9 mouse cellular contexts compared by ENCODE assay signal in the genomic region with DNA sequence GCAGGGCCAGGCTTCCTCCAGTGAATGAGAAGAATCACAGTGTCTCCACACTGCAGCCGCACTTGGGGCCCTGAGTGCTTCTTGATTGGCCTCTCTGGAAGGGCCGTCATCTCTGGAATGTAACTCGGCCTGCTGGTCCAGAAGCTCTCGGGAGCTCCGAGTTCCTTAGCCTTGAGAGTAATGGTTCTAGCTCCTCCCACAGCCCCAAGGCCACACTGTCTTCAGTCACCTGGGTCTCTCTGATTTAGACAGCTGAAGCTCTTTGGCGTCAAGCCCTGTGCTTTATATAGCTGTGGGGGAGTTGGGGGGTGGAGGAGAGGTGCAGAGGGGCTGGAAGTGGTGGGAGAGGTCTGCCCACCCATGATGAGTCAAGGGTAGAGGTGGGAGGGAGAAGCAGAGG. TPM values are rescaled to one million over a fixed set of nuclear protein-coding genes. Genes with fewer than 3 reads are reported as not detected.
DNase-seq lines count a peak whose midpoint lies in the region; ATAC-seq and TF ChIP-seq lines count a peak whose summit lies in the region.
"Had no signal": no experiment of that assay in that cellular context is flagged by ENCODE, and none has a peak within 500 bp of the region (broad histone marks: within the 10 kb centered on the region; RNA-seq: fewer than 3 reads in every experiment).

No protein-coding gene starts in this region.

- no peak overlapping the region for H3K4me3 ChIP-seq in embryonic facial prominence, embryonic 13.5 days
- H3K4me3 ChIP-seq in midbrain, embryonic 14.5 days (replicated peaks; ENCODE audit: low read depth, low read length), result no peak overlapping the region
- H3K4me3 ChIP-seq in forebrain, postnatal 0 days (ENCODE audit: low read depth, low read length), result no peak overlapping the region
- H3K4me3 ChIP-seq: neural tube, embryonic 13.5 days had no signal

- no peaks in the 10 kb centered on the region for H3K9me3 ChIP-seq in embryonic facial prominence, embryonic 13.5 days
- no peaks in the 10 kb centered on the region for H3K9me3 ChIP-seq in midbrain, embryonic 14.5 days (ENCODE audit: control insufficient read depth, low read length)
- no peaks in the 10 kb centered on the region for H3K9me3 ChIP-seq in forebrain, postnatal 0 days (ENCODE audit: low read length)
- H3K9me3 ChIP-seq: neural tube, embryonic 13.5 days had no signal

- no peak for TF ChIP-seq CTCF in forebrain, postnatal 0 days (IDR thresholded peaks at IDR 0.05; ENCODE audit: low read depth)

- no peaks in the 10 kb centered on the region for H3K36me3 ChIP-seq in embryonic facial prominence, embryonic 13.5 days
- no peaks in the 10 kb centered on the region for H3K36me3 ChIP-seq in midbrain, embryonic 14.5 days (ENCODE audit: control insufficient read depth, insufficient read depth, low read length)
- no peaks in the 10 kb centered on the region for H3K36me3 ChIP-seq in forebrain, postnatal 0 days (ENCODE audit: insufficient read depth)
- H3K36me3 ChIP-seq: neural tube, embryonic 13.5 days had no signal

- peak overlapping the region; percentile 55 for H3K27ac ChIP-seq in embryonic facial prominence, embryonic 13.5 days
- H3K27ac ChIP-seq in midbrain, embryonic 14.5 days (replicated peaks; ENCODE audit: low read depth, low read length), result no peak overlapping the region
- H3K27ac ChIP-seq in forebrain, postnatal 0 days (ENCODE audit: low read depth, low read length), result no peak overlapping the region
- H3K27ac ChIP-seq: neural tube, embryonic 13.5 days had no signal

- H3K9ac ChIP-seq in embryonic facial prominence, embryonic 13.5 days, result 0 out of 2 replicates have a peak overlapping the region, but pooled peaks have one; percentile 16
- H3K9ac ChIP-seq in midbrain, embryonic 14.5 days (replicated peaks; ENCODE audit: low read length), result no peak overlapping the region
- no peak overlapping the region for H3K9ac ChIP-seq in forebrain, postnatal 0 days
- H3K9ac ChIP-seq: neural tube, embryonic 13.5 days had no signal

- peak; percentile 65 for DNase-seq in embryo, embryonic 10 days (ENCODE audit: low spot score)
- DNase-seq in embryo, embryonic 9.5 days (ENCODE audit: extremely low spot score), result no peak
- DNase-seq in kidney, postnatal 25 days, result peak; percentile 58 to 84
- DNase-seq in lung, postnatal 14 days, result peak; percentile 78
- DNase-seq in midbrain, embryonic 14.5 days, result no peak
- no peak for DNase-seq in forebrain, postnatal 0 days
- no peak for DNase-seq in left cerebral cortex, postnatal 4 days

- 36% methylated on average over 6 of the region's 6 CpGs for WGBS in embryonic facial prominence, embryonic 13.5 days
- 79% methylated on average over 6 of the region's 6 CpGs for WGBS in midbrain, embryonic 14.5 days
- 72% methylated on average over 6 of the region's 6 CpGs for WGBS in forebrain, postnatal 0 days

- peak; percentile 76 for ATAC-seq in embryonic facial prominence, embryonic 13.5 days (ENCODE audit: insufficient number of reproducible peaks, insufficient read depth, low FRiP score, low TSS enrichment, low read depth)
- ATAC-seq in midbrain, embryonic 14.5 days (ENCODE audit: low FRiP score, low TSS enrichment), result no peak
- ATAC-seq in forebrain, postnatal 0 days, result no peak

- H3K4me2 ChIP-seq in embryonic facial prominence, embryonic 13.5 days, result peak overlapping the region; percentile 31
- no peak overlapping the region for H3K4me2 ChIP-seq in midbrain, embryonic 14.5 days (ENCODE audit: low read length)
- no peak overlapping the region for H3K4me2 ChIP-seq in forebrain, postnatal 0 days (ENCODE audit: low read depth)
- H3K4me2 ChIP-seq: neural tube, embryonic 13.5 days had no signal

- intact Hi-C loops in left cerebral cortex, postnatal 4 days (cut with DNase I), result no loop called here

- peaks cover 34% of the 10 kb centered on the region for H3K4me1 ChIP-seq in embryonic facial prominence, embryonic 13.5 days
- no peaks in the 10 kb centered on the region for H3K4me1 ChIP-seq in midbrain, embryonic 14.5 days (ENCODE audit: control insufficient read depth, insufficient read depth, low read length)
- H3K4me1 ChIP-seq in forebrain, postnatal 0 days (ENCODE audit: insufficient read depth), result no peaks in the 10 kb centered on the region

- H3K27me3 ChIP-seq in embryonic facial prominence, embryonic 13.5 days, result no peaks in the 10 kb centered on the region
- H3K27me3 ChIP-seq in midbrain, embryonic 14.5 days (ENCODE audit: control insufficient read depth, insufficient read depth, low read length), result no peaks in the 10 kb centered on the region
- H3K27me3 ChIP-seq in forebrain, postnatal 0 days (ENCODE audit: insufficient read depth, low read length), result no peaks in the 10 kb centered on the region
- H3K27me3 ChIP-seq: neural tube, embryonic 13.5 days had no signal

RNA-seq across cellular contexts. Expression of gene Piezo1, which starts 14.1 kb away (rescaled TPM):
- 8.4 and 16.2 TPM in 2 replicates for polyA plus RNA-seq in embryonic facial prominence, embryonic 13.5 days (2015; fragmentation: Nextera tagmentation; extraction: Ambion mirVana)
- polyA plus RNA-seq in midbrain, embryonic 14.5 days (2014; fragmentation: Nextera tagmentation; extraction: Ambion mirVana), result 1.0 and 4.6 TPM in 2 replicates
- 11.6 and 15.1 TPM in 2 replicates for total RNA-seq in forebrain, postnatal 0 days (2014; rRNA removed)
- 1.2 and 1.4 TPM in 2 replicates for polyA plus RNA-seq in forebrain, postnatal 0 days (2015; fragmentation: Nextera tagmentation; extraction: Ambion mirVana)
- 10 to 100 TPM; 19.9 to 20.6 TPM for total RNA-seq in left cerebral cortex, postnatal 4 days (2021)

RNA-seq across cellular contexts. Expression of gene Cdt1, which starts 30.8 kb away (rescaled TPM):
- 34.3 and 39.6 TPM in 2 replicates for polyA plus RNA-seq in embryonic facial prominence, embryonic 13.5 days (2015; fragmentation: Nextera tagmentation; extraction: Ambion mirVana)
- 5.9 and 7.6 TPM in 2 replicates for polyA plus RNA-seq in midbrain, embryonic 14.5 days (2014; fragmentation: Nextera tagmentation; extraction: Ambion mirVana)
- total RNA-seq in forebrain, postnatal 0 days (2014; rRNA removed), result 11.5 and 14.9 TPM in 2 replicates
- 6.1 and 6.5 TPM in 2 replicates for polyA plus RNA-seq in forebrain, postnatal 0 days (2015; fragmentation: Nextera tagmentation; extraction: Ambion mirVana)
- 1 to 10 TPM; 5.9 to 6.9 TPM for total RNA-seq in left cerebral cortex, postnatal 4 days (2021)

RNA-seq across cellular contexts. Expression of gene Aprt, which starts 39.7 kb away (rescaled TPM):
- 296 and 355 TPM in 2 replicates for polyA plus RNA-seq in embryonic facial prominence, embryonic 13.5 days (2015; fragmentation: Nextera tagmentation; extraction: Ambion mirVana)
- polyA plus RNA-seq in midbrain, embryonic 14.5 days (2014; fragmentation: Nextera tagmentation; extraction: Ambion mirVana), result 146 and 161 TPM in 2 replicates
- total RNA-seq in forebrain, postnatal 0 days (2014; rRNA removed), result 132 and 163 TPM in 2 replicates
- polyA plus RNA-seq in forebrain, postnatal 0 days (2015; fragmentation: Nextera tagmentation; extraction: Ambion mirVana), result 226 and 260 TPM in 2 replicates
- total RNA-seq in left cerebral cortex, postnatal 4 days (2021), result 100 to 1,000 TPM; 101 to 102 TPM

Comparison
In these comparisons a context has a peak if more than half of its experiments do, and no peak if none do; other contexts are left out.
1. DNase-seq: peak in embryo, embryonic 10 days (single experiment), kidney, postnatal 25 days (2 of 2) and lung, postnatal 14 days (single experiment); none in embryo, embryonic 9.5 days (single experiment), midbrain, embryonic 14.5 days (single experiment), forebrain, postnatal 0 days (single experiment) and left cerebral cortex, postnatal 4 days (single experiment).